Mouse (Mus musculus): Measurements from ENCODE around the gene Gdpgp1. TPM values are rescaled to one million over a fixed set of nuclear protein-coding genes. Genes with fewer than 3 reads are reported as not detected.

Gene Gdpgp1
- total and polyA plus RNA-seq, 2 experiments from 2014 or later: 2.8 to 5.9 TPM

- H3K36me3 ChIP-seq (ENCODE audit: insufficient read depth, low read length): peaks cover 61% of the 10 kb centered on the region
- no peak for DNase-seq (ENCODE audit: low spot score)
Observed at GRCm38 (mm10) chr7:80220237-80220797, 12.3 kb upstream of the Gdpgp1 start.

GRCm38 (mm10) chr7:80221179-80221750, 11.4 kb upstream of the Gdpgp1 start:
- Histone ChIP-seq H3K27ac (ENCODE audit: low read depth, low read length) (no peak overlapping the region), H3K4me3 (ENCODE audit: low read depth, low read length) (no peak overlapping the region), H3K9ac (replicated peaks; ENCODE audit: low read length, poor library complexity, severe bottlenecking) (no peak overlapping the region), H3K36me3 (ENCODE audit: insufficient read depth, low read length) (peaks cover 66% of the 10 kb centered on the region), H3K4me2 (ENCODE audit: low read depth, low read length, poor library complexity, severe bottlenecking) (no peak overlapping the region), H3K9me3 (ENCODE audit: low read length) (no peaks in the 10 kb centered on the region), H3K27me3 (ENCODE audit: insufficient read depth, low read length) (no peaks in the 10 kb centered on the region), H3K4me1 (ENCODE audit: insufficient read depth, low read length) (no peaks in the 10 kb centered on the region)
- no peak for DNase-seq (ENCODE audit: low spot score)
- no peak for ATAC-seq (ENCODE audit: low FRiP score)
- no peak for TF ChIP-seq CTCF (IDR thresholded peaks at IDR 0.05)
- WGBS: 89% methylated on average over 4 of the region's 4 CpGs

More at GRCm38 (mm10) chr7:80220237-80220797, 12.3 kb upstream of the Gdpgp1 start:
- Histone ChIP-seq H3K4me1 (ENCODE audit: insufficient read depth, low read length) (no peaks in the 10 kb centered on the region), H3K27me3 (ENCODE audit: insufficient read depth, low read length) (no peaks in the 10 kb centered on the region), H3K9ac (replicated peaks; ENCODE audit: low read length, poor library complexity, severe bottlenecking) (no peak overlapping the region), H3K4me2 (ENCODE audit: low read depth, low read length, poor library complexity, severe bottlenecking) (no peak overlapping the region), H3K27ac (ENCODE audit: low read depth, low read length) (no peak overlapping the region), H3K4me3 (ENCODE audit: low read depth, low read length) (no peak overlapping the region), H3K9me3 (ENCODE audit: low read length) (no peaks in the 10 kb centered on the region)
- no peak for TF ChIP-seq CTCF (IDR thresholded peaks at IDR 0.05)
- ATAC-seq (ENCODE audit: low FRiP score): no peak
- WGBS: over 99% methylated on average over 9 of the region's 9 CpGs

GRCm38 (mm10) chr7:80227065-80227464, 5.6 kb upstream of the Gdpgp1 start:
- no peak for DNase-seq (ENCODE audit: low spot score)
- TF ChIP-seq CTCF (IDR thresholded peaks at IDR 0.05): peak; percentile 25; the same call in 1 of the 2 replicates
- H3K9ac ChIP-seq (replicated peaks; ENCODE audit: low read length, poor library complexity, severe bottlenecking): no peak overlapping the region
- no peak for ATAC-seq (ENCODE audit: low FRiP score)
- H3K4me2 ChIP-seq (ENCODE audit: low read depth, low read length, poor library complexity, severe bottlenecking): no peak overlapping the region
- no peaks in the 10 kb centered on the region for H3K4me1 ChIP-seq (ENCODE audit: insufficient read depth, low read length)
- H3K27me3 ChIP-seq (ENCODE audit: insufficient read depth, low read length): no peaks in the 10 kb centered on the region; the same call in 1 of the 2 replicates
- no peaks in the 10 kb centered on the region for H3K9me3 ChIP-seq (ENCODE audit: low read length)
- WGBS: 98% methylated on average over 4 of the region's 4 CpGs
- peaks cover 29% of the 10 kb centered on the region for H3K36me3 ChIP-seq (ENCODE audit: insufficient read depth, low read length)
- no peak overlapping the region for H3K4me3 ChIP-seq (ENCODE audit: low read depth, low read length)
- H3K27ac ChIP-seq (ENCODE audit: low read depth, low read length): no peak overlapping the region

GRCm38 (mm10) chr7:80230196-80230595, 2.5 kb upstream of the Gdpgp1 start:
- DNase-seq (ENCODE audit: low spot score) (no peak), ATAC-seq (ENCODE audit: low FRiP score) (no peak)
- Histone ChIP-seq H3K9me3 (ENCODE audit: low read length) (no peaks in the 10 kb centered on the region), H3K9ac (replicated peaks; ENCODE audit: low read length, poor library complexity, severe bottlenecking) (no peak overlapping the region), H3K36me3 (ENCODE audit: insufficient read depth, low read length) (peaks cover 9% of the 10 kb centered on the region), H3K27me3 (ENCODE audit: insufficient read depth, low read length) (no peaks in the 10 kb centered on the region; the same call in 1 of the 2 replicates), H3K27ac (ENCODE audit: low read depth, low read length) (no peak overlapping the region), H3K4me1 (ENCODE audit: insufficient read depth, low read length) (no peaks in the 10 kb centered on the region), H3K4me3 (ENCODE audit: low read depth, low read length) (no peak overlapping the region), H3K4me2 (ENCODE audit: low read depth, low read length, poor library complexity, severe bottlenecking) (no peak overlapping the region)
- 50% methylated on average over 6 of the region's 6 CpGs for WGBS
- TF ChIP-seq CTCF (IDR thresholded peaks at IDR 0.05): no peak

- TF ChIP-seq CTCF (IDR thresholded peaks at IDR 0.05): no peak
- Histone ChIP-seq H3K36me3 (ENCODE audit: insufficient read depth, low read length) (0 out of 2 replicates have a peak, but pooled peaks cover 3% of the 10 kb centered on the region), H3K9ac (replicated peaks; ENCODE audit: low read length, poor library complexity, severe bottlenecking) (peak overlapping the region; percentile 60), H3K9me3 (ENCODE audit: low read length) (no peaks in the 10 kb centered on the region), H3K27me3 (ENCODE audit: insufficient read depth, low read length) (no peaks in the 10 kb centered on the region; the same call in 1 of the 2 replicates), H3K4me1 (ENCODE audit: insufficient read depth, low read length) (no peaks in the 10 kb centered on the region), H3K4me2 (ENCODE audit: low read depth, low read length, poor library complexity, severe bottlenecking) (peak overlapping the region; percentile 76), H3K4me3 (ENCODE audit: low read depth, low read length) (peak overlapping the region; percentile 68), H3K27ac (ENCODE audit: low read depth, low read length) (no peak overlapping the region)
- peak; percentile 36; the same call in 1 of the 2 replicates for ATAC-seq (ENCODE audit: low FRiP score)
- no peak for DNase-seq (ENCODE audit: low spot score)
- WGBS: 2% methylated on average over 29 of the region's 29 CpGs
Observed at GRCm38 (mm10) chr7:80231971-80232488, 635 bp upstream of the Gdpgp1 start.

- WGBS: 57% methylated on average over 9 of the region's 9 CpGs
- H3K27ac ChIP-seq (ENCODE audit: low read depth, low read length): no peak overlapping the region
- H3K4me1 ChIP-seq (ENCODE audit: insufficient read depth, low read length): no peaks in the 10 kb centered on the region
- no peak for TF ChIP-seq CTCF (IDR thresholded peaks at IDR 0.05)
- no peak for ATAC-seq (ENCODE audit: low FRiP score)
- H3K36me3 ChIP-seq (ENCODE audit: insufficient read depth, low read length): peaks cover 7% of the 10 kb centered on the region; the same call in 1 of the 2 replicates
- H3K27me3 ChIP-seq (ENCODE audit: insufficient read depth, low read length): no peaks in the 10 kb centered on the region; the same call in 1 of the 2 replicates
- no peak for DNase-seq (ENCODE audit: low spot score)
- peak overlapping the region; percentile 68; the same call in 1 of the 2 replicates for H3K4me3 ChIP-seq (ENCODE audit: low read depth, low read length)
- no peak overlapping the region for H3K9ac ChIP-seq (replicated peaks; ENCODE audit: low read length, poor library complexity, severe bottlenecking)
- H3K9me3 ChIP-seq (ENCODE audit: low read length): no peaks in the 10 kb centered on the region
- peak overlapping the region; percentile 76 for H3K4me2 ChIP-seq (ENCODE audit: low read depth, low read length, poor library complexity, severe bottlenecking)
Observed at GRCm38 (mm10) chr7:80233799-80234198, 1.1 kb downstream of the Gdpgp1 start.

Measured in midbrain, postnatal 0 days (tissue).